Mouse (Mus musculus): ENCODE results near the gene Atp6v0c. TPM values are rescaled to one million over a fixed set of nuclear protein-coding genes. Genes with fewer than 3 reads are reported as not detected.

Gene Atp6v0c
- polyA plus RNA-seq, 1 experiment from 2014 or later, result 473 TPM

DNA sequence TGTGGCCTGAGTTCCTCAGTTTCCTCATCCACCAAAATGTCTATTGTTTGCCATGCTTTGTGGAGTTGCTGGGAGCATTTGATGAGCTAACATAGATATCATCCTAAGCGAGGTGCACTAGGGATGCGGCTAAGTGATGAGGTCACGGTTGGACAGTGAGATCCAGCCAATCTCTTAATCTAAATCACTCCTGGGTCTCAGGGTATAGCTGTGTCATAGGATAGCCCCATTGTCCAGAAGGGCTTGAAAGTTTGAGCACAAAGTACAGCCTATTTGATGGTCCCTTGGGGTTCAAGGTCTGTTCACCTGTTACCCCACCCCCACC, 40.4 kb upstream of the Atp6v0c start:
- TF ChIP-seq CTCF (IDR thresholded peaks at IDR 0.05; ENCODE audit: low read depth), result no peak
- ATAC-seq (ENCODE audit: insufficient read depth), result no peak
- no peak for DNase-seq
- 69% methylated on average over 3 of the region's 3 CpGs for WGBS
- Histone ChIP-seq H3K27me3 (ENCODE audit: insufficient read depth, low read length) (peaks cover 20% of the 10 kb centered on the region), H3K36me3 (ENCODE audit: insufficient read depth) (peaks cover under 1% of the 10 kb centered on the region; the same call in 1 of the 2 replicates), H3K27ac (ENCODE audit: low read depth) (peak overlapping the region; percentile 96), H3K4me1 (ENCODE audit: insufficient read depth) (peaks cover 54% of the 10 kb centered on the region), H3K9me3 (ENCODE audit: low read depth, low read length) (no peaks in the 10 kb centered on the region), H3K9ac (no peak overlapping the region), H3K4me3 (ENCODE audit: low read depth, low read length) (no peak overlapping the region), H3K4me2 (peak overlapping the region; percentile 96)

DNA sequence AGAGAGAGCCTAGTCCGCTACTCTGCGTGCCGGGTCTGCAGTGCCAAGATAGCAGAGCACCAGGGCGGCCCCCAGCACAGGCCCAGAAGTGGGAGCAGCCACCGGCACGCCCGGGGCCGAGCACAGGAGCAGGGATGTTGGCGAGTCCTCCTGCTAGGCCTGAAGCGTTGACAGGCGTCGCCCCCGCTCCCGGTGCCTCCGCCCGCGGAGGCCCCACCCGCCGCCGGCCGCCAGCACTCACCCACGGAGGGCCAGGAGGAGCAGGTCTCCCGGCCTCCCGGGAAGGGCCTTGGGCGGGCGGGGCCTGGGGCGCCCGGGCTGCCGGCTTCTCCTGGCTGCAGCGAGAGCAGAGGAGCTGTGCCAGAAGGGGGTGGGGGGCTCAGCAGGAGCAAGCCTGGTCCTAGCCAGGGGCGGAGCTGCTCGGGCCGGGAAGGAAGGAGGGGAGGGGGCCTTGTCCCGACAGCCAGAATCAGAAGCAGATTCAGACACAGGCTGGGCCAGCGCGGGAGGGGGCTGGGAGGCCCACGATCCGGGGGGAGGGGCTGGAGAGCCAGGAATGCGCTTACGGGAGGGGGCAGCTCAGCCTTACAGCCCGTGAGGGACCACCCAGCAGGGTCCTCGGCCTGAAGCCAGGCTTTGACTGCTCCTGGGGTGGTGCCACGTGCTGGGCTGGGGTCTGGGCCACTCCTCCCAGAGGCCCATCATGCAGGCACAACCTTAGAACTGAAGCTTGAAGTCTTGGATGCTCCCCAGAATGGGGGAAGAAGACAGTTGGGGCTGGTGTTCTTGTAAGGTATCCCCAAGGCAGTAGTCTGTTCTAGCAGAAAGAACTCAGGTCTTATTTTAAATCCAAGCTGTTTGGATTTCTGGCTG, 39.8 kb upstream of the Atp6v0c start, which contains the start of gene Ntn3:
Gene Ntn3, minus strand, starts transcription at position 489 of the 873 bp plus-strand sequence.
- peak; percentile 92 for DNase-seq
- peaks cover 20% of the 10 kb centered on the region for H3K27me3 ChIP-seq (ENCODE audit: insufficient read depth, low read length)
- peaks cover 58% of the 10 kb centered on the region for H3K4me1 ChIP-seq (ENCODE audit: insufficient read depth)
- no peaks in the 10 kb centered on the region for H3K9me3 ChIP-seq (ENCODE audit: low read depth, low read length)
- WGBS, result under 1% methylated on average over 36 of the region's 43 CpGs
- no peaks in the 10 kb centered on the region for H3K36me3 ChIP-seq (ENCODE audit: insufficient read depth)
- H3K27ac ChIP-seq (ENCODE audit: low read depth), result peak within 1 kb of the TSS; percentile 96
- no peak for TF ChIP-seq CTCF (IDR thresholded peaks at IDR 0.05; ENCODE audit: low read depth)
- H3K4me3 ChIP-seq (ENCODE audit: low read depth, low read length), result peak within 1 kb of the TSS; percentile 71
- H3K4me2 ChIP-seq, result peak within 1 kb of the TSS; percentile 96
- H3K9ac ChIP-seq, result peak within 1 kb of the TSS; percentile 69
- peak; percentile 65 for ATAC-seq (ENCODE audit: insufficient read depth)

DNA sequence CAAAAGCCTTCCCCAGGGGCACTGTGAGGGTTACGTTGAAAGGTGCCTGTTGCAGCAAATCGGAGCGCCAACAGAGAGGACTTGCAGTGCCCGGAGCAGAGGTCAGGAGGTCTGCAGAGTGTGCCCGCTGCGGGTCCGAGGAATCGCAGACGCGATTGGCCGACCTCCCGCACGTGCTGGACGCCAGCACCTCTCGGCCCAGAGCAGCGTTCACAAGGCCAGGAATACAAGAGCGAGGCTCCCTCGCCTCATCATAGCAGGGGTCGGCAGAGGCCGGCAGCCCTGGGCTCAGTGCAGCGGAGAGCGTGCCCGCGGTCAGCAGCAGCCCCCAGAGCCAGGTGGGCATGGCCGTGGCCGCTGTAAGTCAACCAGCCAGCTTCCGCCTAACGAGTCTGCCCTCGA, 39.1 kb upstream of the Atp6v0c start:
- Histone ChIP-seq H3K27me3 (ENCODE audit: insufficient read depth, low read length) (peaks cover 20% of the 10 kb centered on the region), H3K27ac (ENCODE audit: low read depth) (peak overlapping the region; percentile 96), H3K9ac (peak overlapping the region; percentile 69), H3K4me1 (ENCODE audit: insufficient read depth) (peaks cover 61% of the 10 kb centered on the region), H3K36me3 (ENCODE audit: insufficient read depth) (no peaks in the 10 kb centered on the region), H3K4me3 (ENCODE audit: low read depth, low read length) (peak overlapping the region; percentile 71), H3K9me3 (ENCODE audit: low read depth, low read length) (no peaks in the 10 kb centered on the region), H3K4me2 (peak overlapping the region; percentile 96)
- no peak for TF ChIP-seq CTCF (IDR thresholded peaks at IDR 0.05; ENCODE audit: low read depth)
- ATAC-seq (ENCODE audit: insufficient read depth) (peak; percentile 1; the same call in 1 of the 2 replicates), DNase-seq (no peak)
- WGBS, result 3% methylated on average over 29 of the region's 29 CpGs

DNA sequence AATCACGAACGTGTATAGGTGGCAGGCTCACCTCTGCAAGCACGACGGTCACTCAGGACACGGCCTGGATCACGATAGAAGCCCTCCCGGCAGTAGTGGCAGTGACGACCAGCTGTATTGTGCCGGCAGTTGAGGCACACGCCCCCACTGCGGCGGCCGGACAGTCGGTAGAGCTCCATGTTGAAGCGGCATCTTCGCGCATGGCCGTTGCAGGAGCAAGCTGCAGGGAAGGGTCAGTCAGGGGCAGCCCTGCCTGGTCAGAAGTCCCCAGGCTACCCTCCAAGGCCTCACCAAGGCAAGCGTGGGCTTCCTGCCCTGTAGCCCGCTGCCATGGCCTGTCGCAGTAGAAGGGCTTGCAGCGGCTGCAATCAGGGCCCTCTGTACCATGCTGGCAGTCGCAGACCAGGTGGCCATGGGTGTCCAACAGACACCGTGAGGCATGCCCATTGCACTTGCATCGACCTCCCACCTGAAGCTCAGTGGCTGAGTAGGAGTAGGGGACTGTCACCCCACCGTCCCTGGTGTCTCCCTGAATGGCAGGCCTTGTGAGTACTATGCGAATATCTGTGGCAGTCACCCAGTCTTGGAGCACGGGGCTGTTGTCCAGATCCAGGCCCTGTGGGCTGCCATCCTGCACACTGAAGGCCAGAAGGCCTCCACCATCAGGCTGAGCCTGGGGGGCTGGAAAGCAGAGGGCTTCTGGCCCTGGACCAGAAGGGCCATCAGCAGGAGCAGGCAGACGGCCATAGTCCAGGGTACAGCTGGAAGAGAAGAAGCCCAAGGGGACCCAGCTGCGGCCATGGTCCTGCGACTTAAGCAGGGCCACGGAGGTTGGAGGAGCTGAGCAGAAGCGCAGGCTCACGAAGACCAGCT, 38.5 kb upstream of the Atp6v0c start:
- no peaks in the 10 kb centered on the region for H3K36me3 ChIP-seq (ENCODE audit: insufficient read depth)
- peaks cover 20% of the 10 kb centered on the region for H3K27me3 ChIP-seq (ENCODE audit: insufficient read depth, low read length)
- peak overlapping the region; percentile 69 for H3K9ac ChIP-seq
- H3K9me3 ChIP-seq (ENCODE audit: low read depth, low read length), result no peaks in the 10 kb centered on the region
- TF ChIP-seq CTCF (IDR thresholded peaks at IDR 0.05; ENCODE audit: low read depth), result no peak
- H3K4me3 ChIP-seq (ENCODE audit: low read depth, low read length), result peak overlapping the region; percentile 71
- peaks cover 61% of the 10 kb centered on the region for H3K4me1 ChIP-seq (ENCODE audit: insufficient read depth)
- H3K4me2 ChIP-seq, result peak overlapping the region; percentile 96
- ATAC-seq (ENCODE audit: insufficient read depth), result no peak
- H3K27ac ChIP-seq (ENCODE audit: low read depth), result peak overlapping the region; percentile 96
- WGBS, result 47% methylated on average over 34 of the region's 34 CpGs
- no peak for DNase-seq

DNA sequence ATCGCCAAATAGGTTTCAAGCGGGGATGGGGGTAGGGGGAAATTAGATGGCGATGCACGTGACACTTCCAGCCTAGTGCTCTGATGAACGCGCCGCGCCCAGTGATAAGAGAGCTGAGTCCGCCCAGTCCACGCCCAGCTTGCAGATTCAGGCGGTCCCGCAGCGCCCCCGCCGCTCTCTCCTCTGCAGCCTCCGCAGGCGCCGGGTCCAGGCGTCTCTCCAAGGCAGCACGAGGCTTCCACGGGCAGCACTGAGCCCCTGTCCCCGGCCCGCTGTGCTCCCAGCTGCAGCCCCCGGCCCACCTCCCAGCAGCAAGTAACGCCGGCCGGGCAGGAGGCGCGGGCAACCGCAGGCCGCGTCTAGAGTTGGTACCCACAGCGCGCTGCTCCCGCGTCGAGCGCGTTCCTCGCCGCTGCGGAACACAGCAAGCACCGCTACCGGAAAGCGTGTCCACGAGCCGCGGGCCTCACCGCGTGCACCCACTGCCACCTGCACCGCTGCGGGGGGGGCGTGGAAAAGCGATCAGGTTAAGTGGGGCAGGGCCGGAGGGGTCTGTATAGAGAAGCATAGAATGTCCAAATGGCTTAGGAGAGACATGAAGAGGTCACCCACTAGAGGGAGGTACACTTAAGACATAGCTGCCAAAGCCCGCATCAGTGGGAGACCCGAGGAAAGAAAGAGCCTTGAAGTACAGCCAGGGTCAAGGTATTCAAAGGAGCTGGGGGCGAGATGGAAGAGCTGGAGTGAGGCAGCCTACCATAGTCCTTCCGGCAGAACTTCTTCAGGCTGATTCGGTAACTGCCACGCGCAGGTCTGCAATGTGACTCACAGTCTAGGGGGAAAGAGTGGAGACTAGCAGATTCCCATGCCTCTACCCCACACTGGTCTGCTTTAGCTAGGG, 37.2 kb upstream of the Atp6v0c start:
- H3K4me2 ChIP-seq, result peak overlapping the region; percentile 96
- 4% methylated on average over 62 of the region's 62 CpGs for WGBS
- TF ChIP-seq CTCF (IDR thresholded peaks at IDR 0.05; ENCODE audit: low read depth), result peak; percentile 21
- H3K9me3 ChIP-seq (ENCODE audit: low read depth, low read length), result no peaks in the 10 kb centered on the region
- peak overlapping the region; percentile 38; the same call in 1 of the 2 replicates for H3K27ac ChIP-seq (ENCODE audit: low read depth)
- H3K36me3 ChIP-seq (ENCODE audit: insufficient read depth), result no peaks in the 10 kb centered on the region
- peak overlapping the region; percentile 71 for H3K4me3 ChIP-seq (ENCODE audit: low read depth, low read length)
- H3K4me1 ChIP-seq (ENCODE audit: insufficient read depth), result peaks cover 54% of the 10 kb centered on the region
- peak overlapping the region; percentile 69 for H3K9ac ChIP-seq
- peak; percentile 12; the same call in 1 of the 2 replicates for ATAC-seq (ENCODE audit: insufficient read depth)
- peak; percentile 82 for DNase-seq
- H3K27me3 ChIP-seq (ENCODE audit: insufficient read depth, low read length), result peaks cover 20% of the 10 kb centered on the region

DNA sequence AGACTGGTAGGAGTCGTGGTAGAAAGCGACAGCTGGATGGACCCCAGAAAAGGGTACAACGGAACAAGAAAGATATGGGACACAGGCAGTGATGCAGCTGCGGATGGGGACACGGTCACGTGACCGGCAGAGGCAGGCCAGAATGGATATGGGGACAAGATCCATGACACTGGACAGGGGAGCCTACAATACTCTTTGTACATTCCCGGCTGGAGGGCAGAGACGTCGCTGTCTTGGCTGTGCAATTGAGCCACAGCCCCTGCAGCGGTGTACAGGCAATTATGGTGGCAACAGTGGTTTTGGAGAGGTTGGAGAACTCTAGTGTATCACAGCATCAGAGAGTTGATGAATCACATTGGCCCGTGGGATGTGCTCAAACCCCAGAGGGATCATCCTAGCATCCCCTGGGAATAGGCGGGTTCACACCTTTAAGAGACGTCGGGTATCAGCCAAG, 36.4 kb upstream of the Atp6v0c start:
- Histone ChIP-seq H3K4me1 (ENCODE audit: insufficient read depth) (peaks cover 48% of the 10 kb centered on the region), H3K27me3 (ENCODE audit: insufficient read depth, low read length) (peaks cover 20% of the 10 kb centered on the region), H3K4me3 (ENCODE audit: low read depth, low read length) (peak overlapping the region; percentile 71), H3K9ac (peak overlapping the region; percentile 45; the same call in 1 of the 2 replicates), H3K4me2 (peak overlapping the region; percentile 96), H3K36me3 (ENCODE audit: insufficient read depth) (no peaks in the 10 kb centered on the region), H3K9me3 (ENCODE audit: low read depth, low read length) (no peaks in the 10 kb centered on the region), H3K27ac (ENCODE audit: low read depth) (peak overlapping the region; percentile 64)
- WGBS, result 4% methylated on average over 15 of the region's 15 CpGs
- ATAC-seq (ENCODE audit: insufficient read depth), result peak; percentile 3
- peak; percentile 68 for DNase-seq
- no peak for TF ChIP-seq CTCF (IDR thresholded peaks at IDR 0.05; ENCODE audit: low read depth)
